Mouse (Mus musculus): ENCODE data around the gene Mug2. TPM values are rescaled to one million over a fixed set of nuclear protein-coding genes. Genes with fewer than 3 reads are reported as not detected.
"Not testable (repeated sequence)": the region's sequence is repeated elsewhere in the genome, so short reads cannot be mapped to it uniquely, and the experiment has no call there.

Mug2 gene
- not detected in 2 replicates for polyA plus RNA-seq (2015; fragmentation: Nextera tagmentation; extraction: Ambion mirVana)

- WGBS, result no CpG with 5 or more reads among the region's 3 CpGs
- not testable (repeated sequence) for H3K27me3 ChIP-seq; ATAC-seq (replicated peaks; ENCODE audit: low FRiP score)
Measured at GRCm38 (mm10) chr6:122006461-122006860, at the start of gene Mug2. Gene Mug2, plus strand, starts transcription at chr6:122006761.

GRCm38 (mm10) chr6:121957803-121958349 lies 48.7 kb upstream of the Mug2 start:
- WGBS, result 89% methylated on average over 16 of the region's 16 CpGs
- not testable (repeated sequence) for H3K9me3 ChIP-seq (replicated peaks); H3K9ac ChIP-seq; ATAC-seq (replicated peaks; ENCODE audit: low FRiP score); H3K4me3 ChIP-seq (replicated peaks); H3K27me3 ChIP-seq; H3K36me3 ChIP-seq; H3K4me1 ChIP-seq; H3K27ac ChIP-seq; H3K4me2 ChIP-seq

More at GRCm38 (mm10) chr6:122006461-122006860, at the start of gene Mug2:
- not testable (repeated sequence) for H3K9ac ChIP-seq; H3K4me3 ChIP-seq (replicated peaks); H3K27ac ChIP-seq; H3K9me3 ChIP-seq (replicated peaks); H3K4me1 ChIP-seq; H3K36me3 ChIP-seq; H3K4me2 ChIP-seq

- Histone ChIP-seq H3K36me3 (no peaks in the 10 kb centered on the region), H3K27ac (no peak overlapping the region), H3K4me2 (no peak overlapping the region), H3K4me1 (no peaks in the 10 kb centered on the region), H3K27me3 (no peaks in the 10 kb centered on the region), H3K4me3 (replicated peaks) (no peak overlapping the region), H3K9me3 (replicated peaks) (no peaks in the 10 kb centered on the region), H3K9ac (no peak overlapping the region)
- no peak for ATAC-seq (replicated peaks; ENCODE audit: low FRiP score)
- 75% methylated on average over 7 of the region's 7 CpGs for WGBS
Measured at GRCm38 (mm10) chr6:121975701-121976100, 30.9 kb upstream of the Mug2 start.

DNA sequence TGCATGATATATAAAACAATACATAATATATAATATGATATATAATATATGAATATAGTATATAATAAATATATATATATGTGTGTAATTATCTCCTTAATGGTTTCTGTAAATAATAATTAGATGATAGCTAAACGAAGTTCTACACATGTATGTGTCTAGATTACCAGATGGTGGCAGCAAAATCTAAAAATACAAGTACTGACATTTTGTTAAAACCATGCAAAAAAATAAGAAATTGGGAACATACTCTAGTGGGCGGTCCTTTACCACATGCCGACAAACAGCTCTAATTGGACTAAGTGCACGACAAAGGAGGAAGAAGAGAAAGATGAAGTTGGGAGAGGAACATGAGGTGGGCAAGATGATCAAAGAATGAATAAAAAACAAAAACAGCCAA lies 94.3 kb downstream of the Mug2 start:
- Histone ChIP-seq H3K9me3 (replicated peaks) (no peaks in the 10 kb centered on the region), H3K4me1 (no peaks in the 10 kb centered on the region), H3K36me3 (no peaks in the 10 kb centered on the region), H3K27me3 (no peaks in the 10 kb centered on the region), H3K27ac (no peak overlapping the region), H3K4me2 (no peak overlapping the region), H3K4me3 (replicated peaks) (no peak overlapping the region), H3K9ac (no peak overlapping the region)
- ATAC-seq (replicated peaks; ENCODE audit: low FRiP score), result no peak
- WGBS, result 83% methylated on average over 4 of the region's 4 CpGs

- Histone ChIP-seq H3K4me1 (no peaks in the 10 kb centered on the region), H3K36me3 (no peaks in the 10 kb centered on the region), H3K9me3 (replicated peaks) (no peaks in the 10 kb centered on the region), H3K4me2 (no peak overlapping the region), H3K27ac (no peak overlapping the region), H3K4me3 (replicated peaks) (no peak overlapping the region), H3K27me3 (no peaks in the 10 kb centered on the region), H3K9ac (no peak overlapping the region)
- WGBS, result 67% methylated on average over 1 of the region's 1 CpGs
- no peak for ATAC-seq (replicated peaks; ENCODE audit: low FRiP score)
Measured at GRCm38 (mm10) chr6:122101671-122102070, 95.1 kb downstream of the Mug2 start.

DNA sequence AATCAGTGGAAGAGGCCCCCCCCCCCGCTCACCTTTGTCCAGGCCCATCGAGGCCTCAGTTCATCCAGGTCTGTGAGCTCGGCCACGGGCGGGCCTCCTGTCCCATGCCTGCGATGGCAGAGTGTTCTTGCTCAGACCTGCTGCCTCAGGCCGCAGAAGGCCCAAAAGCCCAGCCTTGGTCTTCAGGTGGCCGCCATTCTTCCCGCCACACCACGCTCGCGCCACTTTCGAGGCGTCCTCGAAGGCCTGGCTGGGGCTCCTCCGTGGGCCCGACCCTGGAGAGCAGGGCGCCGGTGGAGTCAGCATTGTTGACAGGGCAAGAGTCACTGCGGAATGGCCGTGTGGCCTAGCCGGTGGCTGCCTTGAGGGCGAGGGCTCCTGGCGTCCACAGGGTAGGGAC lies 110.4 kb downstream of the Mug2 start:
- no peak for ATAC-seq (replicated peaks; ENCODE audit: low FRiP score)

DNA sequence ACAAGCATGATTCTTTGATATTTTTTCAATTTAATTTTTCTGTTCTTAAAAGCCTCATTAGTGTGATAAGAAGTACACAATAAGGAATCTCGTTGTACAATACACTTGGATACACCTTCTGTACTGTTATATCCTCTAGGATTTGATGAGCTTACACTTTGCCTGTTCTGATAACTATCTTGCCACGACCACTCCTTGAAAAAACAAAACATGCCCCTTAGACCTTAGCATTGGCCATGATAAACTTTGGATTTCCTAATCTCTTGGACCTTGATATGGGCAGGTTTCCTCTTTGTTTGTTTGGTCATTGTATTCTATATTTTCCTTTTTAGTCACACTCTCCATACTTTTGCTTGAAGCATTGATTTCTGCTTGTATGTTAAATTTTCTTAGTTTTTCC lies 123.0 kb downstream of the Mug2 start:
- H3K36me3 ChIP-seq, result no peaks in the 10 kb centered on the region
- no peak overlapping the region for H3K4me2 ChIP-seq
- H3K9me3 ChIP-seq (replicated peaks), result no peaks in the 10 kb centered on the region
- ATAC-seq (replicated peaks; ENCODE audit: low FRiP score), result no peak
- H3K4me3 ChIP-seq (replicated peaks), result no peak overlapping the region
- no peak overlapping the region for H3K9ac ChIP-seq
- no peaks in the 10 kb centered on the region for H3K27me3 ChIP-seq
- H3K27ac ChIP-seq, result no peak overlapping the region
- H3K4me1 ChIP-seq, result no peaks in the 10 kb centered on the region
- 54% methylated on average over 2 of the region's 2 CpGs for WGBS

More for the DNA sequence above, 110.4 kb downstream of the Mug2 start:
- H3K4me1 ChIP-seq, result no peaks in the 10 kb centered on the region
- peaks cover 13% of the 10 kb centered on the region for H3K9me3 ChIP-seq (replicated peaks)
- no peaks in the 10 kb centered on the region for H3K27me3 ChIP-seq
- H3K9ac ChIP-seq, result no peak overlapping the region
- H3K36me3 ChIP-seq, result no peaks in the 10 kb centered on the region
- H3K4me2 ChIP-seq, result no peak overlapping the region
- H3K27ac ChIP-seq, result no peak overlapping the region
- WGBS, result 94% methylated on average over 23 of the region's 24 CpGs
- no peak overlapping the region for H3K4me3 ChIP-seq (replicated peaks)

Other genes with a start within 250 kb of the Mug2 start
- gene Mug1, start 168.2 kb upstream of the Mug2 start, polyA plus RNA-seq (2015; fragmentation: Nextera tagmentation; extraction: Ambion mirVana), result 0.04 and 0.12 TPM in 2 replicates